ENCODE assay signal across 8 mouse cellular contexts in genomic region chr8:12671473-12672055, GRCm38 (mm10). TPM values are rescaled to one million over a fixed set of nuclear protein-coding genes. Genes with fewer than 3 reads are reported as not detected.
DNase-seq lines count a peak whose midpoint lies in the region; ATAC-seq and TF ChIP-seq lines count a peak whose summit lies in the region.

No protein-coding gene starts in this region.

- H3K27ac ChIP-seq in ES-E14 (ENCODE audit: insufficient read depth, low read depth, low read length, poor library complexity, severe bottlenecking): no peak overlapping the region
- peak overlapping the region; percentile 60 for H3K27ac ChIP-seq in embryonic facial prominence, embryonic 13.5 days
- peak overlapping the region; percentile 89 for H3K27ac ChIP-seq in hindbrain, postnatal 0 days
- H3K27ac ChIP-seq in midbrain, embryonic 13.5 days: peak overlapping the region; percentile 88

- peaks cover 0 to 3% of the 10 kb centered on the region in 2 experiments; a peak in 1 of 4 replicates for H3K4me1 ChIP-seq in ES-E14 (ENCODE audit: control insufficient read depth in 2 of 2, insufficient read depth in 2 of 2, low read length in 2 of 2, poor library complexity in 1 of 2)
- peaks cover 16% of the 10 kb centered on the region for H3K4me1 ChIP-seq in embryonic facial prominence, embryonic 13.5 days
- H3K4me1 ChIP-seq in hindbrain, postnatal 0 days (ENCODE audit: insufficient read depth, low read length): peaks cover 5% of the 10 kb centered on the region
- H3K4me1 ChIP-seq in midbrain, embryonic 13.5 days (replicated peaks): peaks cover 21% of the 10 kb centered on the region

- peak; percentile 12 for DNase-seq in kidney, adult 9 months
- no peak for DNase-seq in kidney, postnatal 25 days
- peak; percentile 24 for DNase-seq in ES-E14 (ENCODE audit: low read depth, low spot score)
- peak; percentile 26 for DNase-seq in hindbrain, postnatal 0 days (ENCODE audit: low spot score)
- no peak for DNase-seq in layer of hippocampus, adult 9-11 months
- no peak for DNase-seq in spleen, postnatal 4 days (ENCODE audit: low spot score in 2 of 2)

- H3K27me3 ChIP-seq in embryonic facial prominence, embryonic 13.5 days: peaks cover 3% of the 10 kb centered on the region; the same call in 1 of the 2 replicates
- no peaks in the 10 kb centered on the region for H3K27me3 ChIP-seq in hindbrain, postnatal 0 days (ENCODE audit: insufficient read depth, low read length)
- peaks cover 7% of the 10 kb centered on the region; the same call in 1 of the 2 replicates for H3K27me3 ChIP-seq in midbrain, embryonic 13.5 days

- peak; percentile 72 for ATAC-seq in embryonic facial prominence, embryonic 13.5 days (ENCODE audit: insufficient number of reproducible peaks, insufficient read depth, low FRiP score, low TSS enrichment, low read depth)
- ATAC-seq in hindbrain, postnatal 0 days: peak; percentile 65
- no peak for ATAC-seq in midbrain, embryonic 13.5 days

- no peaks in the 10 kb centered on the region for H3K36me3 ChIP-seq in ES-E14 (ENCODE audit: control insufficient read depth, insufficient read depth, low read length, poor library complexity, severe bottlenecking)
- H3K36me3 ChIP-seq in embryonic facial prominence, embryonic 13.5 days: no peaks in the 10 kb centered on the region
- H3K36me3 ChIP-seq in hindbrain, postnatal 0 days (ENCODE audit: insufficient read depth, low read length): no peaks in the 10 kb centered on the region
- no peaks in the 10 kb centered on the region for H3K36me3 ChIP-seq in midbrain, embryonic 13.5 days

- WGBS in embryonic facial prominence, embryonic 13.5 days: under 1% methylated on average over 38 of the region's 38 CpGs
- under 1% methylated on average over 38 of the region's 38 CpGs for WGBS in hindbrain, postnatal 0 days
- under 1% methylated on average over 38 of the region's 38 CpGs for WGBS in midbrain, embryonic 13.5 days

- H3K4me2 ChIP-seq in embryonic facial prominence, embryonic 13.5 days: peak overlapping the region; percentile 70
- peak overlapping the region; percentile 84 for H3K4me2 ChIP-seq in hindbrain, postnatal 0 days (ENCODE audit: low read depth, low read length)
- peak overlapping the region; percentile 73 for H3K4me2 ChIP-seq in midbrain, embryonic 13.5 days (replicated peaks)

- in situ Hi-C loops in ES-E14 (cut with MboI; ENCODE audit: low sequenced_read_pairs in 2 of 2, unreplicated experiment in 2 of 2): no loop called here

- no peak for TF ChIP-seq CTCF in hindbrain, postnatal 0 days (IDR thresholded peaks at IDR 0.05; ENCODE audit: low read depth)

- H3K4me3 ChIP-seq in ES-E14 (ENCODE audit: insufficient read depth in 1 of 2, low read depth in 1 of 2, low read length in 2 of 2, poor library complexity in 1 of 2, severe bottlenecking in 1 of 2): peak overlapping the region; percentile 82 to 92
- H3K4me3 ChIP-seq in embryonic facial prominence, embryonic 13.5 days: peak overlapping the region; percentile 88
- peak overlapping the region; percentile 96 for H3K4me3 ChIP-seq in hindbrain, postnatal 0 days (ENCODE audit: low read length)
- H3K4me3 ChIP-seq in midbrain, embryonic 13.5 days (replicated peaks): peak overlapping the region; percentile 82

- H3K9ac ChIP-seq in ES-E14 (ENCODE audit: insufficient read depth, low read depth, low read length, poor library complexity, severe bottlenecking): peak overlapping the region; percentile 88
- peak overlapping the region; percentile 94 for H3K9ac ChIP-seq in embryonic facial prominence, embryonic 13.5 days
- H3K9ac ChIP-seq in hindbrain, postnatal 0 days (replicated peaks; ENCODE audit: low read length): peak overlapping the region; percentile 93
- H3K9ac ChIP-seq in midbrain, embryonic 13.5 days (replicated peaks): peak overlapping the region; percentile 89

- no peaks in the 10 kb centered on the region for H3K9me3 ChIP-seq in ES-E14 (ENCODE audit: control insufficient read depth, insufficient read depth, low read depth, low read length)
- no peaks in the 10 kb centered on the region for H3K9me3 ChIP-seq in embryonic facial prominence, embryonic 13.5 days
- H3K9me3 ChIP-seq in hindbrain, postnatal 0 days (ENCODE audit: low read length): no peaks in the 10 kb centered on the region
- H3K9me3 ChIP-seq in midbrain, embryonic 13.5 days: no peaks in the 10 kb centered on the region

TF ChIP-seq in ES-E14, 5 proteins besides CTCF, POLR2A, EP300 and RAD21:
- no peak for TF ChIP-seq CHD2 (IDR thresholded peaks at IDR 0.05; ENCODE audit: low read depth, low read length)
- 0 out of 2 replicates have a peak, but pooled peaks have one; percentile 34 for TF ChIP-seq HCFC1 (IDR thresholded peaks at IDR 0.05; ENCODE audit: borderline replicate concordance, insufficient read depth, low read length)
- TF ChIP-seq ZC3H11A (IDR thresholded peaks at IDR 0.05; ENCODE audit: borderline replicate concordance, low read depth, low read length): no peak

RNA-seq across cellular contexts. Expression of gene Tubgcp3, which starts 0.5 kb away (rescaled TPM):
- 24.5 and 26.3 TPM in 2 replicates for total RNA-seq in ES-E14 (2012; rRNA removed)
- polyA plus RNA-seq in embryonic facial prominence, embryonic 13.5 days (2015; fragmentation: Nextera tagmentation; extraction: Ambion mirVana): 39.5 and 40.5 TPM in 2 replicates
- 40.0 and 99.7 TPM in 2 replicates for total RNA-seq in hindbrain, postnatal 0 days (2014; rRNA removed)
- polyA plus RNA-seq in hindbrain, postnatal 0 days (2015; fragmentation: Nextera tagmentation; extraction: Ambion mirVana): 24.9 and 26.4 TPM in 2 replicates
- 43.2 and 46.0 TPM in 2 replicates for polyA plus RNA-seq in midbrain, embryonic 13.5 days (2015; fragmentation: Nextera tagmentation; extraction: Ambion mirVana)

Comparison
In these comparisons a context has a peak if more than half of its experiments do, and no peak if none do; other contexts are left out.
1. DNase-seq: peak in kidney, adult 9 months (single experiment), ES-E14 (single experiment) and hindbrain, postnatal 0 days (single experiment); none in kidney, postnatal 25 days (0 of 2), layer of hippocampus, adult 9-11 months (single experiment) and spleen, postnatal 4 days (0 of 2).
2. Peak in every context shown above with its lines, with median percentiles within 50 percentile points of each other: H3K4me3 ChIP-seq, H3K9ac ChIP-seq and H3K4me2 ChIP-seq.